Mouse (Mus musculus) embryonic facial prominence, embryonic 10.5 days (tissue): ENCODE measurements around the gene Pate4. TPM values are rescaled to one million over a fixed set of nuclear protein-coding genes. Genes with fewer than 3 reads are reported as not detected.
"Not testable (repeated sequence)": the region's sequence is repeated elsewhere in the genome, so short reads cannot be mapped to it uniquely, and the experiment has no call there.

Experiments used
- DNase-seq: peaks from one replicate; pipeline ENCODE4 v3.0.0-alpha.2; 2017; ENCODE audit warnings: low spot score
- H3K27ac ChIP-seq: fragments of 300-500 bp; sonication (generic); replicated peaks from 2 replicates; pipeline ENCODE4 v1.5.1; 2016; ENCODE audit warnings: mild to moderate bottlenecking
- H3K27me3 ChIP-seq: fragments of 300-500 bp; sonication (generic); replicated peaks from 2 replicates; pipeline ENCODE4 v1.6.1; 2016; ENCODE audit warnings: low read depth, mild to moderate bottlenecking; ENCODE audit not compliant: poor library complexity, severe bottlenecking
- H3K36me3 ChIP-seq: fragments of 300-500 bp; sonication (generic); replicated peaks from 2 replicates; pipeline ENCODE4 v1.6.1; 2016; ENCODE audit warnings: mild to moderate bottlenecking, moderate library complexity
- H3K4me1 ChIP-seq: fragments of 300-500 bp; sonication (generic); 2 replicates; pipeline ENCODE4 v1.6.1; 2016
- H3K4me3 ChIP-seq: fragments of 300-500 bp; sonication (generic); 2 replicates; pipeline ENCODE4 v1.5.1; 2016; ENCODE audit warnings: mild to moderate bottlenecking, moderate library complexity
- H3K9me3 ChIP-seq: fragments of 300-500 bp; sonication (generic); 2 replicates; pipeline ENCODE4 v1.6.1; 2016; ENCODE audit warnings: mild to moderate bottlenecking
- WGBS: fragments of 180-500 bp; shearing (Covaris S2); methylation state at CpG from one replicate; pipeline ENCODE4 v1.1.7; 2016; 5-methylcytosine and 5-hydroxymethylcytosine counted together
- polyA plus RNA-seq: library from polyadenylated mRNA; unstranded; fragments of >200 nt; fragmentation: Nextera tagmentation; extraction: Ambion mirVana; gene quantifications from 2 replicates; pipeline ENCODE4 v1.2.1, GENCODE M21; 2016

Pate4 gene
- not detected in 2 replicates for polyA plus RNA-seq

DNA sequence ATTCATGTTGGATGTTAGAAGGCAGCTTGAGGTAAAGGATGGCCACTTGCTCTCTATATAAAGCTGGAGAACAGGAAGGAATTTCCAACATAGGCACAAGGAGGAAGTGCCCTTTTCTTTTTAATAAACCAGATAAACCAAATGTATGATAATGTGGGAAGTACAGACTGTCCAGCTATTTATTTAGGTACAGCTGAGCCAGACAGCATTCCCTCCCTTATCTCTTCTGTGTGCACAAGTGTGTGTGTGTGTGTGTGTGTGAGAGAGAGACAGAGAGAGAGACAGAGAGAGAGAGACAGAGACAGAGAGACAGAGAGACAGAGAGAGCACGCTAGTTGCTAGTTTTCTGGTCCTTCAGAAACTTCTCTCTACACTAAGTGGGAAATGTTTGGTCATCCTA lies at the start of gene Pate4:
Gene Pate4 (minus strand): TSS at position 101 of the 400 bp plus-strand sequence.
- Histone ChIP-seq H3K9me3 (no peaks in the 10 kb centered on the region), H3K4me3 (no peak within 1 kb of the TSS), H3K36me3 (no peaks in the 10 kb centered on the region), H3K27ac (no peak within 1 kb of the TSS), H3K27me3 (no peaks in the 10 kb centered on the region), H3K4me1 (no peaks in the 10 kb centered on the region)
- 87% methylated on average over 1 of the region's 1 CpGs for WGBS
- no peak for DNase-seq

DNA sequence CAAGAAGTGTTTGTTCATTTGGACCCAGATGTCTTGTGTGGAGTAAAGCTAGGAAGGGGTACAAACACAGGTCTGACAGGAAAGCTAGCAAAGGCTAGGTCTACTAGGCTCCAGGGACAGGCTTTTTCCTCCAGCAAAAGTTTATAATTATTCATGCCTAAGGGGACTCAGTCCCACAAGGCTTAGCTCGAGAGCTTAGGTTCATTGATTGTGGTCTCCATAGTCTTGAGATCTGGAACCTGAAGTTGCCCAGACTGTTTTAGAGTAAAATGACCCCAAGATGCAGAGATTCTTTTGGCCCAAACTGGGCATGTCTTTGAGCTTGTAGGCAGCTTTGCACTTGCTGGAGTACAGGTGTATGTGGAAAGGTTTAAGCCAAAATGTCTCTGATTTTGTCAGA lies 36.4 kb upstream of the Pate4 start, which contains the start of gene Pate3:
Gene Pate3 (minus strand): TSS at position 101 of the 400 bp plus-strand sequence.
- no peak within 1 kb of the TSS for H3K27ac ChIP-seq
- no peaks in the 10 kb centered on the region for H3K27me3 ChIP-seq
- peaks cover 6% of the 10 kb centered on the region; the same call in 1 of the 2 replicates for H3K9me3 ChIP-seq
- 69% methylated on average over 1 of the region's 1 CpGs for WGBS
- no peaks in the 10 kb centered on the region for H3K4me1 ChIP-seq
- H3K4me3 ChIP-seq: no peak within 1 kb of the TSS
- DNase-seq: no peak
- no peaks in the 10 kb centered on the region for H3K36me3 ChIP-seq

DNA sequence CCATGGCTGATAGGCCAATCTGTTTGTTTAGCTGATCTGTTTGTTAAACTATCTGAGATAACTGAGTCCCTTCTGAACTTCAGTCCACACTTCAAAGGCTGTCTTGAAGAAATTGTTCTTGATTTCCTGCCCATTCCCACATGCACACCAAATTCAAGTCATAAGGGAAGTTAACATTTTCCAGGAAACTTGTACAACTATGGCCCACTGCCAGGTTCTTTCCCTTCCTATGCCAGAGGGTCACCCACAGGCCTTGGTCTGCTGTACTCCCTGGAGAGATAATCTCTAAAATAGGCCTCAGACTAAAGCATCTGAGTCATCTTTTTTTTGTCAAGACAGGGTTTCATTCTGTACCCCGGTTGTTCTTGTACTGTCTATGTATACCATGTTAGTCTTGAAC lies 21.2 kb upstream of the Pate4 start:
- Histone ChIP-seq H3K27me3 (no peaks in the 10 kb centered on the region), H3K4me1 (no peaks in the 10 kb centered on the region), H3K9me3 (no peaks in the 10 kb centered on the region), H3K27ac (no peak overlapping the region), H3K36me3 (no peaks in the 10 kb centered on the region), H3K4me3 (no peak overlapping the region)
- no peak for DNase-seq
- 87% methylated on average over 1 of the region's 1 CpGs for WGBS

DNA sequence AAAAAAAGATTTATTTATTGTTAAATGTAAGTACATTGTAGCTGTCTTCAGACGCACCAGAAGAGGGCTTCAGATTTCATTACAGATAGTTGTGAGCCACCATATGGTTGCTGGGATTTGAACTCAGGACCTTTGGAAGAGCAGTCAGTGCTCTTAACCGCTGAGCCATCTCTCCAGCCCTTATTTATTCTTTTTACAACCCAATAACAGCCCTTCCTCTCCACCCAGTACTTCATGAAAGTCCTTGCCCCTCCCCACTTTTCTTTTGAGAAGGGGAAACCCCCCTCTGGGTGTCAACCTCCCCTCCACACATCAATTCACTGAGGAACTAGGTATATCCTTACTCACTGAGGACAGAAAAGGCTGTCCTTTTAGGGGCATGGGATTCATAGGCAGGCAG lies 5.0 kb upstream of the Pate4 start:
- not testable (repeated sequence) for H3K36me3 ChIP-seq, H3K4me3 ChIP-seq, H3K27ac ChIP-seq, H3K9me3 ChIP-seq, H3K27me3 ChIP-seq, H3K4me1 ChIP-seq, DNase-seq
- 77% methylated on average over 2 of the region's 2 CpGs for WGBS

DNA sequence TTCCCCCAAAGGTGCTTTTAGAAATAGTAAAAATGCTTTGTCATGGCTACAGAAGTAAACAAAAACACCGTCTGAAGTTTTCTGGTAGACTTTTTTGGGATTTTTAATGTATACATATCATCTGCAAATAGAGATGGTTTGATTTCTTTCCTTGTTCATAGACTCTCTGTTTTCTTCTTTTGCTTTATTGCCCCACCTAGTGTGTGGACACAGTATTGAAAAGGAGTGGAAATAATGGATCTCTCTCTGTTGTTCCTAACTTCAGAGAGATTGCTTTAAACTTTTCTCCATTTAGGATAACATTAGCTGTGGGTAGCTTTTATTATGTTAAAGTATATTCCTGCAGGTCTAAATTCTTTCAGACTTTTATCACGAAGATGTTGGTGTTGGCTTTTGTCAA lies 2.3 kb upstream of the Pate4 start:
- H3K9me3 ChIP-seq: no peaks in the 10 kb centered on the region
- no peak overlapping the region for H3K4me3 ChIP-seq
- no peaks in the 10 kb centered on the region for H3K4me1 ChIP-seq
- WGBS: 22% methylated on average over 2 of the region's 2 CpGs
- no peak overlapping the region for H3K27ac ChIP-seq
- no peaks in the 10 kb centered on the region for H3K36me3 ChIP-seq
- no peaks in the 10 kb centered on the region for H3K27me3 ChIP-seq
- DNase-seq: no peak

DNA sequence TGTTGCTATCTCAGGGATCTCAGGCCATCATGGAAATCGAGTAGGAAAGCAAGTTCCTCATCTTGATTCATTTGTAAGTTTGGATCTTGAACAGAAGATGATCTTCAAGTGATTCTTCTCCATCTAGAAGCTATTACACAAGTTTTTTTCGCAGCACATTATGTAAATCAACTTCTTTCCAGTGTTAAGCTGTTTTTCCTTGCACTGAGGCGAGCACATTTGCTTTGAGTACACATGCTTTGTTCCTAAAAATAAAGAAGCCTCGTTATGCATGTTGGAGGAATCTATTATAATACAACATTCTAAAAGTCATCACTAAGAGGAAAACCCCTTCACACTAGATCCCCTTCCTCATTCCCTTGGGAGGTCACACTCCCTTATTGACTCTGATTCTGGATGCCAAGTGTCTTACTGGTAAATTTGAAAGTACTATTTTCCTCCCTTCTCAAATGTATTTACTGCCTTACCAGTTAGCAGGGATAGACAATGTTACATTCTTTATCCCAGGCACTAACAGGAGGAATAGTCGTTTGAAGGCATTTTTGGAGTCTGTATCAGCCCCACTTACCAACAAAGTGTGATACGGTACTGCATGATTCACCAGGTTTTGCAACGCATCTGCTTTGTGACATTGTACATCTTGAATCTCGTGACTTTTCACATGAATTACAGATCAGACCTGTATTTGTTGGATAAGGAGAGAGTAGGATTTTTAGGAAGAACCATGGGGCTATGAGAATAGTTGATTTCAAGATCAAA lies 3.9 kb downstream of the Pate4 start:
- H3K4me1 ChIP-seq: no peaks in the 10 kb centered on the region
- DNase-seq: no peak
- no peaks in the 10 kb centered on the region for H3K9me3 ChIP-seq
- 71% methylated on average over 8 of the region's 8 CpGs for WGBS
- no peaks in the 10 kb centered on the region for H3K36me3 ChIP-seq
- no peak overlapping the region for H3K27ac ChIP-seq
- no peaks in the 10 kb centered on the region for H3K27me3 ChIP-seq
- H3K4me3 ChIP-seq: no peak overlapping the region

DNA sequence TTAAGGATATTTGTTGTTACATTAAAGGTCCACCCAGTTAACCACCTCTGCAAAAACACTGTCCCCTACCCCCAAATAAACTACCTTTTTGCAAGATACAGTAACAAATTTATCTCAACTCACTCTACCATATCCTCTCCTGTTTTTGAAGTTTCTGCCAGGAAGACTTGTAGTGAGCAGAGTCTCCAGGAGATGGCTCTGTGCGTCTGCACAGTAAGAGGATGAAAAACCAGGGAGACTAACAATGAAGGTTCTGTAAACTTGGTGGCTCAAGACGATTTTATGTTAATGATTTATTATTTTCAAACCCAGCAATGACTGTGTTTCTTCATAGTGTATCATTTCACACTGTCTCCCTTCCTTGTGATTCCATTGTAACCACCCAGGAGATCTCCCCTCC lies 18.8 kb downstream of the Pate4 start:
- H3K27ac ChIP-seq: no peak overlapping the region
- no peaks in the 10 kb centered on the region for H3K4me1 ChIP-seq
- H3K36me3 ChIP-seq: no peaks in the 10 kb centered on the region
- no peaks in the 10 kb centered on the region for H3K27me3 ChIP-seq
- no peak overlapping the region for H3K4me3 ChIP-seq
- 18% methylated on average over 2 of the region's 2 CpGs for WGBS
- DNase-seq: no peak
- H3K9me3 ChIP-seq: peaks cover 3% of the 10 kb centered on the region; the same call in 1 of the 2 replicates

DNA sequence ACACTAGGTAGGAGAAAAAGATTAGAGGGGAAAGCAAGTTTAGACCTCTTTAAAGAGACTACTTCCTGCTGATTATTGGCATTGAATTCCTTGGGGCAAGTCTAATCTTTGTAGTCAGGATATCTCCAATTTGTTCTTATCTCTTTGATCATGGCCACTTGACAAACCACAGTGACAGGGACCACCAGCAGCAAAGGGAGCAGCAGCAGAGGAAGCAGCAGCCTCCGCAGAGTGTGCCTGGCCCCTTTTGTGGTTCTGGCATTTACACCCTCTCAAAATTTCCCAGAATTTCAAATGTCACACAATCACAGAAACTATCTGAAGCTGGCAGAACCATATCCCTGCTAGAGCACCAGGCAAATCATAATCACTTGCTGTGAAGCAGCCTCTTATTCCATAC lies 24.1 kb downstream of the Pate4 start:
- H3K27me3 ChIP-seq: no peaks in the 10 kb centered on the region

DNA sequence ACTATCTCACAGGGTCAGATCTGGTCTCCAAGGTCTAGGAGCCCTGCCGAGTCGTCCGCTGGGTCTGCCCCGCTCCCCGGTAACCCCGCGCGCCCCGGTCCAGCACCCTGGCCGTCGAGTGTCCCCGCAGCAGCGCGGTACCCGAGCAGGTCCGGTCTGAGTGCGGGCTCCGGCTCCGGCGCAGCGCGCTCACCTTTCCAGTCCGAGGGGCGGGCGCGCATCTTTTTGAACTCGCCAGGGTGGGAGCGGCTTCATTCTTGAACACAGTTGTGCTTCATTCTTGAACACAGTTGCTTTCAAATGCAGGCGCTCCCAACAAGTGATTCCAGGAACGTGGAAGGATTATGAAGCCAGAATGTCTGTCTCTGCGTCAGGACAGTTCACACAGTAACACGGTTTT lies 37.3 kb downstream of the Pate4 start:
- WGBS: 3% methylated on average over 32 of the region's 32 CpGs
- DNase-seq: peak; percentile 41
- peak overlapping the region; percentile 51 for H3K4me3 ChIP-seq

More for the DNA sequence above, 24.1 kb downstream of the Pate4 start:
- Histone ChIP-seq H3K27ac (no peak overlapping the region), H3K4me3 (no peak overlapping the region), H3K36me3 (no peaks in the 10 kb centered on the region), H3K4me1 (no peaks in the 10 kb centered on the region), H3K9me3 (no peaks in the 10 kb centered on the region)
- no peak for DNase-seq
- WGBS: 54% methylated on average over 1 of the region's 1 CpGs

DNA sequence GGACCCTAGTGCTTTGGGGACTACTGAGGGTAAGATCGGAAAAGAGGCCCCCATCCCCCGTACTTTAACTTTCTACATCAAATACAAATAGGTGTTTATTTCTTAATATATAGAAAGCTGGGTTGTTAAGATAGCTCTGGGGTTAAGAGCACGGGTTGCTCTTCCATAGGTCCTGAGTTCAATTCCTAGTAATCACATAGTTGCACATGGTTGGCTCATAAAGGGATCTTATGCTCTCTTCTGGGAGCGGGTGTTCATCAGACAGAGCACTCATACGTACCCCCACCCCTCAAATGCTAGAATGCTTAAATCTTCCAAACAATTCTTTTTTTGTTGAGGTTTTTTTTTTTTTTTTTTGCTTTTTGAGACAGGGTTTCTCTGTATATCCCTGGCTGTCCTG lies 41.1 kb downstream of the Pate4 start:
- Histone ChIP-seq H3K36me3 (peaks cover 28% of the 10 kb centered on the region), H3K9me3 (no peaks in the 10 kb centered on the region), H3K4me3 (peak overlapping the region; percentile 71), H3K27ac (peak overlapping the region; percentile 94), H3K4me1 (peaks cover 24% of the 10 kb centered on the region), H3K27me3 (peaks cover 22% of the 10 kb centered on the region)
- WGBS: 9% methylated on average over 5 of the region's 5 CpGs
- DNase-seq: no peak

More for the DNA sequence above, 37.3 kb downstream of the Pate4 start:
- peaks cover 33% of the 10 kb centered on the region for H3K27me3 ChIP-seq
- no peak overlapping the region for H3K27ac ChIP-seq
- no peaks in the 10 kb centered on the region for H3K36me3 ChIP-seq
- peaks cover 10% of the 10 kb centered on the region for H3K4me1 ChIP-seq
- no peaks in the 10 kb centered on the region for H3K9me3 ChIP-seq

DNA sequence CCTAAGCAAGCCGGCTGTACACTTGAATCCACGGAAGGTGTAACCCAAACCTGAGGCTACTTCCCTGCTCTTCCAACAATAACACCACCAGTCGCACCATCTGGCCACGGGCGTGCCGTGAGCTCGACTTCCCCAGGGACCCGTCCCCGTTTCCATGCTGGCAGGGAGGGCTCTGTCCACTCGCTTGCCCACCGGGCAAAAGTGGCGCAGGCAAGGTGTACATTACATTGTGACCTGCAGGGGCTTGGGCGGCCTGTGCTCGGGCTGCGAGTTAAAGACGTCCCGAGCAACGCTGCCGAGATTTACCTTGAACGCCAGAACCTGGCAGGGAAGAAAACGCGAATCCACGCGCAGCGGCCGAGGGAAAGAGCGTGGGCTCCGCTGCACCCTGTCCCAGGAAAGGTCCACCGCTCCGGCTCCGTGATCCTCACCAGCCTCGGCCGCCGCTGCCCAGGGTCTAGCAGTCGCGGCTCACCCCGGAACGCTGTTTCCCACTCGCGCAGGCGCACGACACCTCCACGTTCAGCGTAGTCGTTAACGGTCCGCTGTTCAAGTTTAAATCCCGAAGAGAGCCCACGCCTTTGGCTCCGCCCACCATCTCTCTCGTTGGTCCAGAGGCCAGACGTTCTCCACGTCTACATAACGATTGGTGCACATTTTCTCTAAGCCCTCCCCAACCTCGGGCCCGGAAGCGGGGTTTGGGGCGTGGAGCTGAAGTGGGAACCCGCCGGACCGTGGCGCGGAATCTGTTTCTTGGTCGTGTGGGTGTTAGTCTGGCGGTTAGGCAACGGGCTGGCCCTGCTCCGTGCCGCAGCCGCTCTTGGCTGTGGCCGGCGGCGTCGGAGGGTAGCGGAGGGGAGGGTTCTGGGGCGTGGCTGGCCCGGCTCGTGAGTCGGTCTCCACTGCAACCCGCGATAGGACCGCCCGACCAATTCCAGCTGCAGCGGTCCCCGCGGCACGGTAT lies 41.9 kb downstream of the Pate4 start, which contains the start of the genes Pate2 and Hyls1:
Gene Pate2 (plus strand): TSS at position 714 of the 964 bp plus-strand sequence.
Gene Hyls1 (minus strand): TSS at position 828 of the 964 bp plus-strand sequence.
- Histone ChIP-seq H3K36me3 (peaks cover 37% of the 10 kb centered on the region), H3K4me1 (peaks cover 24% of the 10 kb centered on the region), H3K27me3 (peaks cover 14% of the 10 kb centered on the region), H3K27ac (peak within 1 kb of the TSS; percentile 94), H3K9me3 (no peaks in the 10 kb centered on the region), H3K4me3 (peak within 1 kb of the TSS; percentile 71)
- DNase-seq: peak; percentile 93
- under 1% methylated on average over 86 of the region's 86 CpGs for WGBS

DNA sequence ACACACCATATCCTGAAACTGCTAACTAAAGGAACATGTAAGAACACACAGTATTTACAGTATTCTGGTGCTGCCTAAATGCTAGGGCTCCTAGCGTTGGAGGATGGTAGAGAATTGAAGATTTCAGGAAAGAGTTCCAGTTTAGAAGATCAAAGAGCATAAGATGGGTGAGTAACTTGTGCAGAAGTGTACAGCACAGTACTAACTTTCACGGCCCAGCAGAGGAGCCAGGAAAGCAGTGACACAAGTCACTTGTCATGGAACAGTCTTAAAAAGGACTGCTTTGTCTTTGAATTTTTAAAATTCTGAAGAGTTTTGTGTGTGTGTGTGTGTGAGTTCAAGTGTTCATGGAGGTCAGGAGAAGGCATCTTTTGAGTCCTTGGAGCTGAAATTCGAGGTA lies 43.7 kb downstream of the Pate4 start:
- H3K9me3 ChIP-seq: no peaks in the 10 kb centered on the region
- H3K27ac ChIP-seq: no peak overlapping the region
- peaks cover 53% of the 10 kb centered on the region for H3K36me3 ChIP-seq
- peaks cover 17% of the 10 kb centered on the region for H3K4me1 ChIP-seq
- DNase-seq: no peak
- no peaks in the 10 kb centered on the region; the same call in 1 of the 2 replicates for H3K27me3 ChIP-seq
- 0 out of 2 replicates have a peak overlapping the region, but pooled peaks have one; percentile 71 for H3K4me3 ChIP-seq
- WGBS: 82% methylated on average over 3 of the region's 3 CpGs
